Mouse (Mus musculus) urinary bladder, postnatal 36 days (tissue): ENCODE results near the gene Trim8.

Source experiments
- DNase-seq, 2 experiments: peaks; one replicate each; pipeline ENCODE4 v3.0.0; 2022; ENCODE audit warnings: low spot score in 2 of 2, mixed read lengths in 1 of 2

Gene Trim8

DNA sequence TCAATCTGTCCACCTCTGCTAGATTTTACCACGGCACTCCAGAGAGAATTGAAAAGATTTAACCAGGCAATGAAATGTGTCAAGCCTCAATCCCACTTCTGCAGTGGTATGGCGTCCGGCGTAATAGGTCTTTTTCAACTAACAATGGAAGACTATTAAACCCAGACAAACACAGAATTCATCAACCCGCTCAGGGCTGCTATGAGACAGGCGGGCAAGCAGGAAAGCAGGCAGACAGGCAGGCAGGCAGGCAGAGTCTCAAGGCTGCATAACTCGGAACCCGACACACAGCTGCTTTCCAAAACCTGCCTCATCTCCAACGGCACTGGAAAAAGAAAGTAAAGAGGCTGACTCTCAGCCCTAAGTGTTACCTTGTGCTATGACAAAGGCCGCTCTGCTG lies 46.6 kb downstream of the Trim8 start:
- no peak for DNase-seq

DNA sequence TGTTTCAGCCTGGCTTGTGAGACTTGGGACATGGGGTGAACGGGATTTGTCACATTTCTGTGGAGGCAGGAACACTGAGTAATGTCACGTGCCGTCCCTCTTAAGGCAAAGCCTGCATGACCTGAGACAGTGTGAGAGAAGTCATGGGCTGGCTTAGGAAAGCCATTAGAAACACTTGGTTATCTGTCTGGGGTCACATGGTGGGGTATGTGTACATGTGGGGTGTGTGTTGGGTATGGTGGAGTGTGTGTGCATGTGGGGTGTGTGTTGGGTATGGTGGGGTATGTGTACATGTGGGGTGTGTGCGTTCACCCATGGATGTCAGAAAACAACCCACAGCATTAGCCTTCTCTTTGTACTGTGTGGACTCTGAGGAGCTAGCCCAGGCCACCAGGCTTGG lies 48.9 kb downstream of the Trim8 start:
- DNase-seq, result no peak

DNA sequence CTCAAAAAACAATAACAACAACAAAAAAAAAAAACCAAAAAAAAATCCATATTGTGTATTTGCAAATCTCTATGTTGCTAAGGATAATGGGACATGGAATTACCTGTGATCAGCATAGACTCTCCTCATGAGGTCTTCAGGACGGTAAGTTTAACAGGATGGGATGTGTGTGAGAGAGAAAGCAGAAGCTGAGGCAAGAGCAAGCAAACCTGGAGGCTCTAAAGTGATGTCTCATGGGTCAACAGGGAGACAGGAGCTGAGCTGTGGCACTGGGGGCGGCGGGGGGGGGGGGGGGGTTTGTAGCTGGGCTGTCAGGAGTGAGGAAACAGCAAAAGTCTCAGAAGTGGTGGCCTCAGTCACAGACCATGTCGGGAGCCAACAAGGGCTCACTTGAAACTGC lies 51.0 kb downstream of the Trim8 start:
- no peak for DNase-seq

DNA sequence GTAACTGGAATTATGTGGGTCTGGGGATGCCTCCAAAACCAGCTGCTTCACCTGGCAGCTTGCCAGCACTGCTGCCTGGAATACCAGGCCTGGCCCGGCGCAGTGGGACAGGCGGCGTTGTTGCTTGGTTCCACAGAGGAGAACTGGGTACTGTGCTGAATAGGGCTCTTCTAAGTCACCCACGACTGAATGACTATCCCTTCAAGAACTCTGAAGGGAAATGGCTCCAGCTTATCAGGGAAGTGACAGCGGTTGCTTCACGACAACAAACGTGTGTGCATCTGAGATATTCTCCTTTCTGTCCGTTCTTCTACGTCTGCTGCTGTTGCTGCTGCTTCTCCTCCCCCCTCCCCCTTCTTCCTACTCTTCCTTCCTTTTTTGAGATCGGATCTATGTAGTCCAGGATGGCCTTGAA lies 52.0 kb downstream of the Trim8 start:
- no peak for DNase-seq

DNA sequence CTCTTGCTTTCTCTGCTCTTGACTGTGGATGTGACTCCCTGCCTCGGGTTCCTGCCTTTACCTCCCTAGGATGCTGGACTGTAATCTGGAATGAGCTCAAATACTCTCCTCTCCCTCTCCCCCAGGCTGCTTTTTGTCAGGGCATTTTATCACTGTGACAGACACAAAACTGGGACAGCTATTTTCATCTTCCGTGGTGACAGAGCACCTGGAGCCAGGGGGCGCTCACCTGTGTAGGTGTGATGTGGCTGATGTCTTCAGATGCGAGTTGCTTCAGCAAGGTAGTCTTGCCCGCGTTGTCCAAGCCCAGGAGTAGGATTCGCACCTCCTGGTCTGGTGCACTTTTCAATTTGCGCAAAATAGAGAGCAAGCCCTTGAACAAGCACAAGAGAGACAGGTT lies 56.5 kb downstream of the Trim8 start:
- DNase-seq, result no peak

DNA sequence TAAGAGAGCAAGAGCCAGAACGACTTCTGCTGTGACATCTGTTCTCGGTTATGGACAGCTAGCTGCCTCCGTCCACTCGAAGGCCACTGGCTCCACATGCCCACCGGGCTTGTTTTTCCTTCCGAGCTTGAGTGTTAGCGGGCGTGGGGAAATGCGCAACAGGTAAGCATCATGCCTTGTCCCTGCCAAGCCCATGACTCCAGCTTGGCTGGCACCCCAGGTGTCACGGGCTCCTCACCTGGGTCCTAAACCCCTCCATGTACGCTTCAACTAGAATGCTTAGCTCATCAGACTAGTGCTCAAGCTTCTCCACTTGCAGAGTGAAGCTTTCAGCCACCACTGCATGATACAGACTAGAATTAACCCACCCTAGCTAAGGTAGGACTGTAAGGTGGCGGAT lies 57.1 kb downstream of the Trim8 start:
- no peak for DNase-seq

DNA sequence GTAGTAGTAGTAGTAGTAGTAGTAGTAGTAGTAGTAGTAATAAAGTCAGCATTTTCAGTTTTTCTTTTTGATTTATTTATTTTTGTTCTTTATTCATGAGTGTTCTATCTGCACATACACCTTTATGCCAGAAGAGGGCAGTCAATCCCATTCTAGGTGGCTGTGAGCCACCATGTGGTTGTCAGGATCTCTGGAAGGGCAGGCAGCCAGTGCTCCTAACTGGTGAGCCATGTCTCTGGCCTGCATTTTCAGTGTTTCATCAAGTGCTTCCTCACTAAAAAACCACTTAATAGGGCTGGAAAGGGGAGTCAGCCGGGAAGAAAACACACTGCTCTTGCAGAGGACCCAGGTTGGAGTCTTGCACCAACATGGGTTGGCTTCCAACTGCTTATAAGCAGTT lies 60.6 kb downstream of the Trim8 start:
- DNase-seq, result peak; percentile 27 to 65

DNA sequence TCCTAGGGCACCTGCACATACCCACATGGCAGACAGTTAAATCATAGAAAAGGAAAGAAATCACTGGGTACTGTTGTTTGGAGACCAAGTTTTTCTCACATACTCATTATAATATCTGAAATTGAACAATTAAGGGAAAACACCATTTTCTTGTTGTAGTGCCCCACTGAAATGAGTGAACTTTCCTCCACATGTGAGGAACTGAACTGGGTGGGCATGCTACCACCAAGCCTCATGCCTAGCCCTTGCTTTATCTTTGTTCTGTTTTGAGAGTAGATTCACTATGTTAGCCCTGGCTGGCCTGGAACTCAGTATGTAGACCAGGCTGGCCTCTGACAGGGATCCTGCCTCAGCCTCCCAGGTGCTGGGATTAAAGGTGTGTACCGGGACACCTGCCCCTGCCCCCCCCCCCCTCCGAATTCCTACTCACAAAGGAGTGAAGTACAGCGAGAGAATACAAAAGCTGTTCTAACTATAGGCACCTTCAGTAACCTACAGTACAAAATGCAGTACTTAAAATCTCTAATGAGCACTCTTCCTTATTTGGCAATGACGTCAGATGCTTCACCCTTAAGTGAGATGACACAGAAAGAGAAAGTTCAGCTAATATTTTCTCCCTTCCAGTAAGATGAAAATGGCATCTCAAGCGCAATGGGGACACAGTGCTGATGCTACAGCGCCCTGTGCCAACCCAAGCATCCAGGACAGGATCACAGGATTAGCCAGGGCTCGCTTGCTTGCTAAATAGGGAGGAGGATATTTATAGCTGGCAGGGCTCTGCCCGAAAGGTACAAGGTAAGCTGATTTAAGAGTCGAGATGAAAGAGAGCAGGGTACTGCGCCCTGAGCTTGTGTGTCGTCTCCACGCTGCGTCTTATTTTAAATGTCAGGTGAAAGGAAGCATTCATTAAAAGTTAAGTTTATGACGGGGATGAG lies 61.3 kb downstream of the Trim8 start:
- DNase-seq, result no peak

DNA sequence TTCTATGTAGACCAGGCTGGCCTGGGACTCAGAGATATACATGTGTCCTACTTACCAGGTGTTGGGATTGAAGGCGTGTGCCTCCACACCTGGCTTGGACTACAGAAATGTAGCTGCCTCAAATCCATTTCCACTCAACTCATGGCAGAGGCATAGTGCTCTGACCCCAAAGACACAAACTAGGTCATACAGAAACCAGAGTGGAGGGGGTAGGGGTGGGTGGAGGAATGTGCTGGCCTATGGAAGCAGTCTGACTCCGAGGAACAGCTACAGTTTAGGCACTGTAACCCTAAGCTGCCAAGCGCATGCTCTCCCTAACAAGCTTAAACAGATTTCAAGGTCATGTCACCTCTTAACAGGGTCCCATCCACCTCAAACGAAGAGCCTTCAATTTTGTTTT lies 62.1 kb downstream of the Trim8 start:
- DNase-seq, result no peak

DNA sequence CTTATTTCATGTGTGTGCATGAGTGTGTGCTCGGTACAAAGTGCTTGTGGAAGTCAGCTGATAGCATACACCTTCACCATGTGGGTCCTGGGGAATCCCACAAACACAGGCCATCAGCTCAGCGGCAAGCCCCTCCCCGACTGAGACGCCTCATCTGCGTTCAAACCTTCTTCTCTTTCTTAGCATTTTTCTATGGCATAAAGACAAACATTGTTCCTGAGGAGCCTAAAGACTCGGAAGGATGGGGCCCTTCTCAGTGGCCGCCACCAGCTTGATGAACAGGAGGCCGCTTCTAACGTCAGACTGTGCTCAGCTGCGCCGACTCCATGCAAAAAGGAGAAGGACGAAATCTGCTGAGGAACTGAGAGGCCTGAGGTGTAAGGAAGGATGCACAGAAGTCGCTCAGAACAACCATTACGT lies 62.6 kb downstream of the Trim8 start:
- no peak for DNase-seq
